In genomic region chr5:102952918-102953317, GRCm38 (mm10) we compare ENCODE assay signal across 26 mouse cellular contexts.
DNase-seq lines count a peak whose midpoint lies in the region; ATAC-seq and TF ChIP-seq lines count a peak whose summit lies in the region.
"Had no signal": no experiment of that assay in that cellular context is flagged by ENCODE, and none has a peak within 500 bp of the region (broad histone marks: within the 10 kb centered on the region; RNA-seq: fewer than 3 reads in every experiment).

No protein-coding gene starts in this region.

- H3K36me3 ChIP-seq in forebrain, embryonic 13.5 days (ENCODE audit: poor library complexity, severe bottlenecking) = no peaks in the 10 kb centered on the region; the same call in 1 of the 2 replicates
- no peaks in the 10 kb centered on the region for H3K36me3 ChIP-seq in forebrain, embryonic 12.5 days (replicated peaks)
- H3K36me3 ChIP-seq in embryonic facial prominence, embryonic 10.5 days (replicated peaks) = no peaks in the 10 kb centered on the region
- H3K36me3 ChIP-seq: heart, embryonic 12.5 days; heart, embryonic 15.5 days; hindbrain, embryonic 10.5 days had no signal

- 77% methylated on average over 3 of the region's 3 CpGs for WGBS in forebrain, embryonic 13.5 days
- WGBS in forebrain, embryonic 12.5 days = 75% methylated on average over 3 of the region's 3 CpGs
- 82% methylated on average over 3 of the region's 3 CpGs for WGBS in embryonic facial prominence, embryonic 10.5 days

- no peak overlapping the region for H3K4me2 ChIP-seq in forebrain, embryonic 13.5 days
- no peak overlapping the region for H3K4me2 ChIP-seq in forebrain, embryonic 12.5 days
- H3K4me2 ChIP-seq: heart, embryonic 12.5 days; heart, embryonic 15.5 days; hindbrain, embryonic 13.5 days had no signal

- DNase-seq in layer of hippocampus, adult 2 months (ENCODE audit: low spot score in 2 of 2) = no peak
- DNase-seq in layer of hippocampus, adult 18-20 months (ENCODE audit: low spot score in 2 of 2) = no peak
- DNase-seq in telencephalon, adult 2 months (ENCODE audit: low read depth, low spot score) = peak; percentile 15
- no peak for DNase-seq in embryonic facial prominence, embryonic 10.5 days (ENCODE audit: low spot score)
- no peak for DNase-seq in ovary, postnatal 36 days (ENCODE audit: low spot score)
- DNase-seq: adrenal gland, adult 8-10 months; adrenal gland, postnatal 25 days; cerebellum, adult 11 months; cerebellum, adult 9-11 months; cerebellum, postnatal 25 days; embryo, embryonic 11 days; gastrocnemius, postnatal 25 days; heart, adult 18-20 months; heart, postnatal 10 days; heart, postnatal 36 days had no signal

- H3K9me3 ChIP-seq in forebrain, embryonic 13.5 days (replicated peaks) = no peaks in the 10 kb centered on the region
- H3K9me3 ChIP-seq in forebrain, embryonic 12.5 days = no peaks in the 10 kb centered on the region
- no peaks in the 10 kb centered on the region for H3K9me3 ChIP-seq in embryonic facial prominence, embryonic 10.5 days
- H3K9me3 ChIP-seq: heart, embryonic 12.5 days; heart, embryonic 15.5 days; hindbrain, embryonic 10.5 days; hindbrain, embryonic 13.5 days had no signal

- H3K9ac ChIP-seq in forebrain, embryonic 13.5 days = no peak overlapping the region
- H3K9ac ChIP-seq in forebrain, embryonic 12.5 days = no peak overlapping the region
- H3K9ac ChIP-seq: heart, embryonic 12.5 days; heart, embryonic 15.5 days; hindbrain, embryonic 13.5 days had no signal

- H3K4me3 ChIP-seq in forebrain, embryonic 13.5 days = no peak overlapping the region
- no peak overlapping the region for H3K4me3 ChIP-seq in forebrain, embryonic 12.5 days (replicated peaks)
- no peak overlapping the region for H3K4me3 ChIP-seq in layer of hippocampus, adult 2 months
- H3K4me3 ChIP-seq in cortical plate, adult 2 months (ENCODE audit: insufficient read depth, low read length) = no peak overlapping the region
- no peak overlapping the region for H3K4me3 ChIP-seq in embryonic facial prominence, embryonic 10.5 days
- H3K4me3 ChIP-seq: heart, embryonic 12.5 days; heart, embryonic 15.5 days; hindbrain, embryonic 10.5 days; hindbrain, embryonic 13.5 days had no signal

- peak overlapping the region; percentile 8; the same call in 1 of the 2 replicates for H3K27ac ChIP-seq in forebrain, embryonic 13.5 days
- H3K27ac ChIP-seq in forebrain, embryonic 12.5 days = no peak overlapping the region
- H3K27ac ChIP-seq in layer of hippocampus, adult 2 months = peak overlapping the region; percentile 63
- H3K27ac ChIP-seq in cortical plate, adult 2 months (ENCODE audit: insufficient read depth, low read length) = 0 out of 2 replicates have a peak overlapping the region, but pooled peaks have one; percentile 40
- no peak overlapping the region for H3K27ac ChIP-seq in embryonic facial prominence, embryonic 10.5 days (replicated peaks)
- H3K27ac ChIP-seq: heart, embryonic 15.5 days; hindbrain, embryonic 10.5 days; hindbrain, embryonic 13.5 days; hindbrain, postnatal 0 days had no signal

- ATAC-seq in forebrain, embryonic 13.5 days = no peak
- ATAC-seq in forebrain, embryonic 12.5 days (ENCODE audit: low FRiP score) = no peak
- ATAC-seq: activated CD4-positive, CD25-positive, alpha-beta regulatory T cell, adult 4 months; hindbrain, postnatal 0 days; inflammation-experienced regulatory T-cells, adult 6 months; intestine, embryonic 16.5 days had no signal

- no peaks in the 10 kb centered on the region for H3K27me3 ChIP-seq in forebrain, embryonic 13.5 days
- H3K27me3 ChIP-seq in forebrain, embryonic 12.5 days = no peaks in the 10 kb centered on the region
- H3K27me3 ChIP-seq in embryonic facial prominence, embryonic 10.5 days (replicated peaks; ENCODE audit: low read depth, poor library complexity, severe bottlenecking) = no peaks in the 10 kb centered on the region
- H3K27me3 ChIP-seq: heart, embryonic 12.5 days; heart, embryonic 15.5 days; hindbrain, embryonic 13.5 days had no signal

- no peak for TF ChIP-seq POLR2A in cortical plate, adult 2 months (IDR thresholded peaks at IDR 0.05; ENCODE audit: extremely low read depth, insufficient read depth, low read length)

- H3K4me1 ChIP-seq in forebrain, embryonic 13.5 days = no peaks in the 10 kb centered on the region
- H3K4me1 ChIP-seq in forebrain, embryonic 12.5 days = no peaks in the 10 kb centered on the region
- no peaks in the 10 kb centered on the region for H3K4me1 ChIP-seq in cortical plate, adult 2 months (ENCODE audit: control insufficient read depth, insufficient read depth, low read length)
- H3K4me1 ChIP-seq in embryonic facial prominence, embryonic 10.5 days = no peaks in the 10 kb centered on the region
- H3K4me1 ChIP-seq: heart, embryonic 12.5 days; heart, embryonic 15.5 days; hindbrain, embryonic 10.5 days; hindbrain, embryonic 13.5 days had no signal

- TF ChIP-seq CTCF in layer of hippocampus, adult 2 months (conservative IDR thresholded peaks at IDR 0.05) = no peak
- TF ChIP-seq CTCF in cortical plate, adult 2 months (IDR thresholded peaks at IDR 0.05; ENCODE audit: extremely low read depth, insufficient read depth, low read length) = no peak

Comparison
In these comparisons a context has a peak if more than half of its experiments do, and no peak if none do; other contexts are left out.
1. H3K27ac ChIP-seq: peak in forebrain, embryonic 13.5 days (single experiment), layer of hippocampus, adult 2 months (single experiment) and cortical plate, adult 2 months (single experiment); none in forebrain, embryonic 12.5 days (single experiment) and embryonic facial prominence, embryonic 10.5 days (single experiment).